In genomic region chrX:159043432-159043831, GRCm38 (mm10) we compare ENCODE assay signal across 10 mouse cellular contexts.
A peak's percentile ranks its signal among the peaks of the same experiment; 100 is the strongest.
DNase-seq lines count a peak whose midpoint lies in the region; ATAC-seq and TF ChIP-seq lines count a peak whose summit lies in the region.
"Had no signal": no experiment of that assay in that cellular context is flagged by ENCODE, and none has a peak within 500 bp of the region (broad histone marks: within the 10 kb centered on the region; RNA-seq: fewer than 3 reads in every experiment).

No protein-coding gene starts in this region.

- H3K27me3 ChIP-seq in hindbrain, embryonic 10.5 days (ENCODE audit: insufficient read depth, poor library complexity, severe bottlenecking): 0 out of 2 replicates have a peak, but pooled peaks cover 13% of the 10 kb centered on the region
- no peaks in the 10 kb centered on the region for H3K27me3 ChIP-seq in hindbrain, embryonic 12.5 days
- H3K27me3 ChIP-seq in MEL (ENCODE audit: control insufficient read depth in 1 of 2, insufficient read depth in 2 of 2, low read length in 2 of 2): peaks cover 2 to 3% of the 10 kb centered on the region in 2 experiments
- H3K27me3 ChIP-seq in heart, postnatal 0 days (ENCODE audit: control insufficient read depth, insufficient read depth, low read length): no peaks in the 10 kb centered on the region
- H3K27me3 ChIP-seq: embryonic facial prominence, embryonic 12.5 days had no signal

- H3K27ac ChIP-seq in hindbrain, embryonic 10.5 days: no peak overlapping the region
- no peak overlapping the region for H3K27ac ChIP-seq in hindbrain, embryonic 12.5 days
- no peak overlapping the region for H3K27ac ChIP-seq in MEL (ENCODE audit: control insufficient read depth, low read depth, low read length)
- no peak overlapping the region for H3K27ac ChIP-seq in heart, postnatal 0 days (ENCODE audit: low read depth)
- H3K27ac ChIP-seq: embryonic facial prominence, embryonic 12.5 days had no signal

- ATAC-seq in hindbrain, embryonic 12.5 days (ENCODE audit: low FRiP score): no peak
- peak; percentile 69; the same call in 1 of the 2 replicates for ATAC-seq in heart, postnatal 0 days (ENCODE audit: insufficient read depth, low read depth)

- no peak overlapping the region for H3K4me2 ChIP-seq in hindbrain, embryonic 12.5 days (replicated peaks)
- no peak overlapping the region for H3K4me2 ChIP-seq in heart, postnatal 0 days (ENCODE audit: low read depth, low read length)
- H3K4me2 ChIP-seq: embryonic facial prominence, embryonic 12.5 days had no signal

- no peak overlapping the region for H3K9ac ChIP-seq in hindbrain, embryonic 12.5 days
- H3K9ac ChIP-seq in MEL (ENCODE audit: control insufficient read depth, low read depth, low read length, poor library complexity, severe bottlenecking): no peak overlapping the region
- no peak overlapping the region for H3K9ac ChIP-seq in heart, postnatal 0 days (replicated peaks; ENCODE audit: low read depth, low read length)
- H3K9ac ChIP-seq: embryonic facial prominence, embryonic 12.5 days had no signal

- no peak for TF ChIP-seq EP300 in MEL (IDR thresholded peaks at IDR 0.05; ENCODE audit: low read depth in 1 of 2, low read length in 2 of 2)
- TF ChIP-seq EP300 in heart, postnatal 0 days (IDR thresholded peaks at IDR 0.05; ENCODE audit: low read depth): no peak

- H3K9me3 ChIP-seq in hindbrain, embryonic 10.5 days: no peaks in the 10 kb centered on the region
- no peaks in the 10 kb centered on the region for H3K9me3 ChIP-seq in hindbrain, embryonic 12.5 days (replicated peaks)
- no peaks in the 10 kb centered on the region for H3K9me3 ChIP-seq in MEL (replicated peaks; ENCODE audit: insufficient read depth, low read length)
- H3K9me3 ChIP-seq in heart, postnatal 0 days (replicated peaks; ENCODE audit: control insufficient read depth, low read length): no peaks in the 10 kb centered on the region
- H3K9me3 ChIP-seq: embryonic facial prominence, embryonic 12.5 days; megakaryocyte, embryonic 14.5 days had no signal

- 17% methylated on average over 3 of the region's 3 CpGs for WGBS in hindbrain, embryonic 10.5 days
- 11% methylated on average over 3 of the region's 3 CpGs for WGBS in hindbrain, embryonic 12.5 days
- WGBS in heart, postnatal 0 days: 6% methylated on average over 3 of the region's 3 CpGs

- no peaks in the 10 kb centered on the region for H3K79me2 ChIP-seq in MEL (ENCODE audit: control insufficient read depth, insufficient read depth, low read length, poor library complexity)

- TF ChIP-seq POLR2A in MEL (IDR thresholded peaks at IDR 0.05; ENCODE audit: control insufficient read depth in 1 of 2, insufficient read depth in 1 of 2, low read depth in 1 of 2, low read length in 2 of 2, poor library complexity in 1 of 2): no peak

- no peaks in the 10 kb centered on the region for H3K36me3 ChIP-seq in hindbrain, embryonic 10.5 days
- no peaks in the 10 kb centered on the region for H3K36me3 ChIP-seq in hindbrain, embryonic 12.5 days
- no peaks in the 10 kb centered on the region for H3K36me3 ChIP-seq in MEL (ENCODE audit: control insufficient read depth in 1 of 2, insufficient read depth in 2 of 2, low read length in 2 of 2)
- no peaks in the 10 kb centered on the region for H3K36me3 ChIP-seq in heart, postnatal 0 days (replicated peaks; ENCODE audit: control insufficient read depth, insufficient read depth, low read length)
- H3K36me3 ChIP-seq: embryonic facial prominence, embryonic 12.5 days had no signal

- no peaks in the 10 kb centered on the region for H3K4me1 ChIP-seq in hindbrain, embryonic 10.5 days (replicated peaks)
- H3K4me1 ChIP-seq in hindbrain, embryonic 12.5 days: no peaks in the 10 kb centered on the region
- no peaks in the 10 kb centered on the region; a peak in 1 of 4 replicates for H3K4me1 ChIP-seq in MEL (ENCODE audit: control insufficient read depth in 1 of 2, insufficient read depth in 2 of 2, low read length in 2 of 2)
- H3K4me1 ChIP-seq in heart, postnatal 0 days (ENCODE audit: control insufficient read depth, insufficient read depth): no peaks in the 10 kb centered on the region
- H3K4me1 ChIP-seq: embryonic facial prominence, embryonic 12.5 days had no signal

- peak; percentile 81 for TF ChIP-seq RAD21 in MEL (IDR thresholded peaks at IDR 0.05; ENCODE audit: low read depth, low read length)

- intact Hi-C loops in left cerebral cortex, postnatal 14 days (cut with DNase I): loop anchor here (5.0 kb wide), 1 partner anchor 224 kb away; no protein-coding TSS in a partner anchor

- TF ChIP-seq CTCF in MEL (IDR thresholded peaks at IDR 0.05 in 2 of 3, conservative IDR thresholded peaks at IDR 0.05 in 1 of 3; ENCODE audit: control insufficient read depth in 1 of 3, insufficient read depth in 1 of 3, low read depth in 2 of 3, low read length in 3 of 3, poor library complexity in 1 of 3, severe bottlenecking in 1 of 3): peak; percentile 63 to 85 (median 70)
- TF ChIP-seq CTCF in heart, postnatal 0 days (IDR thresholded peaks at IDR 0.05; ENCODE audit: low read depth): peak; percentile 60

- DNase-seq in hindbrain, embryonic 10.5 days (ENCODE audit: low spot score): peak; percentile 46
- DNase-seq in MEL (ENCODE audit: low read depth, low spot score): peak; percentile 81
- DNase-seq in cerebellum, postnatal 10 days: peak; percentile 79 to 82
- DNase-seq in heart, postnatal 0 days (ENCODE audit: low spot score): peak; percentile 50
- DNase-seq in left cerebral cortex, postnatal 14 days (ENCODE audit: low spot score in 2 of 2): peak; percentile 6 to 37
- DNase-seq in ovary, adult 18-20 months (ENCODE audit: low spot score): peak; percentile 26
- peak; percentile 86 for DNase-seq in thymus, postnatal 4 days

- H3K4me3 ChIP-seq in hindbrain, embryonic 10.5 days: no peak overlapping the region
- H3K4me3 ChIP-seq in hindbrain, embryonic 12.5 days: no peak overlapping the region
- H3K4me3 ChIP-seq in MEL (ENCODE audit: control insufficient read depth in 1 of 2, insufficient read depth in 1 of 2, low read depth in 2 of 2, low read length in 2 of 2): no peak overlapping the region
- no peak overlapping the region for H3K4me3 ChIP-seq in heart, postnatal 0 days (ENCODE audit: low read depth, low read length)
- H3K4me3 ChIP-seq: embryonic facial prominence, embryonic 12.5 days; megakaryocyte, embryonic 14.5 days had no signal

TF ChIP-seq in MEL, 35 proteins besides CTCF, POLR2A, EP300 and RAD21:
- TF ChIP-seq SMC3 (IDR thresholded peaks at IDR 0.05; ENCODE audit: low read depth, low read length) (peak; percentile 93), BHLHE40 (IDR thresholded peaks at IDR 0.05; ENCODE audit: borderline replicate concordance, low read depth, low read length) (no peak), ZC3H11A (IDR thresholded peaks at IDR 0.05; ENCODE audit: low read depth, low read length) (peak; percentile 77)

Comparison
In these comparisons a context has a peak if more than half of its experiments do, and no peak if none do; other contexts are left out.
1. DNase-seq: peak in every context shown above with its lines; median percentile 86 in thymus, postnatal 4 days; 81 in MEL; 80 in cerebellum, postnatal 10 days; 50 in heart, postnatal 0 days; 46 in hindbrain, embryonic 10.5 days; 26 in ovary, adult 18-20 months; 22 in left cerebral cortex, postnatal 14 days.